Mouse (Mus musculus): Measurements from ENCODE around the gene Mvb12b.

- TF ChIP-seq CTCF (IDR thresholded peaks at IDR 0.05; ENCODE audit: borderline replicate concordance, control insufficient read depth, extremely low read depth, insufficient read depth, low read length, poor library complexity): no peak
- TF ChIP-seq POLR2A (IDR thresholded peaks at IDR 0.05; ENCODE audit: control insufficient read depth, extremely low read depth, insufficient read depth, low read length, poor library complexity): no peak
Measured at GRCm38 (mm10) chr2:33820037-33820436, 67.7 kb downstream of the Mvb12b start.
